Mouse (Mus musculus): Measurements from ENCODE around the gene Tmub1. TPM values are rescaled to one million over a fixed set of nuclear protein-coding genes. Genes with fewer than 3 reads are reported as not detected.
A peak's percentile ranks its signal among the peaks of the same experiment; 100 is the strongest.

Tmub1 gene
- polyA plus RNA-seq, 1 experiment from 2014 or later: 33.7 TPM

- DNase-seq (ENCODE audit: low spot score): no peak
Observed at GRCm38 (mm10) chr5:24453985-24454303, 6.3 kb upstream of the Tmub1 start.

GRCm38 (mm10) chr5:24453283-24453984, 5.8 kb upstream of the Tmub1 start:
- no peak for DNase-seq (ENCODE audit: low spot score)

GRCm38 (mm10) chr5:24452691-24453233, 5.1 kb upstream of the Tmub1 start:
- peak; percentile 16 for DNase-seq (ENCODE audit: low spot score)

- DNase-seq (ENCODE audit: low spot score): peak; percentile 44
Observed at GRCm38 (mm10) chr5:24452030-24452690, 4.5 kb upstream of the Tmub1 start, which contains the start of gene Agap3. Gene Agap3, plus strand, starts transcription at chr5:24452177.

- peak; percentile 87 for DNase-seq (ENCODE audit: low spot score)
Observed at GRCm38 (mm10) chr5:24451264-24452029, 3.8 kb upstream of the Tmub1 start.

GRCm38 (mm10) chr5:24446630-24447029, 1.0 kb downstream of the Tmub1 start:
- no peak for DNase-seq (ENCODE audit: low spot score)

GRCm38 (mm10) chr5:24445428-24446080, 2.1 kb downstream of the Tmub1 start:
- no peak for DNase-seq (ENCODE audit: low spot score)

GRCm38 (mm10) chr5:24444746-24445427, 2.8 kb downstream of the Tmub1 start, which contains the start of gene Fastk:
Gene Fastk, minus strand, starts transcription at chr5:24445287.
- peak; percentile 93 for DNase-seq (ENCODE audit: low spot score)

GRCm38 (mm10) chr5:24443927-24444326, 3.7 kb downstream of the Tmub1 start:
- no peak for DNase-seq (ENCODE audit: low spot score)

- DNase-seq (ENCODE audit: low spot score): no peak
Observed at GRCm38 (mm10) chr5:24443204-24443603, 4.5 kb downstream of the Tmub1 start.

GRCm38 (mm10) chr5:24442029-24442428, 5.6 kb downstream of the Tmub1 start:
- peak; percentile 60 for DNase-seq (ENCODE audit: low spot score)

GRCm38 (mm10) chr5:24441187-24441586, 6.5 kb downstream of the Tmub1 start:
- no peak for DNase-seq (ENCODE audit: low spot score)

GRCm38 (mm10) chr5:24433993-24434392, 13.7 kb downstream of the Tmub1 start:
- DNase-seq (ENCODE audit: low spot score): no peak

GRCm38 (mm10) chr5:24428596-24428995, 19.1 kb downstream of the Tmub1 start:
- no peak for DNase-seq (ENCODE audit: low spot score)

- DNase-seq (ENCODE audit: low spot score): no peak
Observed at GRCm38 (mm10) chr5:24427981-24428402, 19.7 kb downstream of the Tmub1 start.

GRCm38 (mm10) chr5:24427285-24427633, 20.4 kb downstream of the Tmub1 start:
- no peak for DNase-seq (ENCODE audit: low spot score)

GRCm38 (mm10) chr5:24426556-24427284, 20.9 kb downstream of the Tmub1 start:
- DNase-seq (ENCODE audit: low spot score): no peak

GRCm38 (mm10) chr5:24426037-24426432, 21.6 kb downstream of the Tmub1 start:
- peak; percentile 28 for DNase-seq (ENCODE audit: low spot score)

- peak; percentile 73 for DNase-seq (ENCODE audit: low spot score)
Observed at GRCm38 (mm10) chr5:24425421-24426036, 22.1 kb downstream of the Tmub1 start.

All from thymus, postnatal 0 days (tissue).